Mouse (Mus musculus): ENCODE data around the gene Fam120b.

Gene Fam120b

DNA sequence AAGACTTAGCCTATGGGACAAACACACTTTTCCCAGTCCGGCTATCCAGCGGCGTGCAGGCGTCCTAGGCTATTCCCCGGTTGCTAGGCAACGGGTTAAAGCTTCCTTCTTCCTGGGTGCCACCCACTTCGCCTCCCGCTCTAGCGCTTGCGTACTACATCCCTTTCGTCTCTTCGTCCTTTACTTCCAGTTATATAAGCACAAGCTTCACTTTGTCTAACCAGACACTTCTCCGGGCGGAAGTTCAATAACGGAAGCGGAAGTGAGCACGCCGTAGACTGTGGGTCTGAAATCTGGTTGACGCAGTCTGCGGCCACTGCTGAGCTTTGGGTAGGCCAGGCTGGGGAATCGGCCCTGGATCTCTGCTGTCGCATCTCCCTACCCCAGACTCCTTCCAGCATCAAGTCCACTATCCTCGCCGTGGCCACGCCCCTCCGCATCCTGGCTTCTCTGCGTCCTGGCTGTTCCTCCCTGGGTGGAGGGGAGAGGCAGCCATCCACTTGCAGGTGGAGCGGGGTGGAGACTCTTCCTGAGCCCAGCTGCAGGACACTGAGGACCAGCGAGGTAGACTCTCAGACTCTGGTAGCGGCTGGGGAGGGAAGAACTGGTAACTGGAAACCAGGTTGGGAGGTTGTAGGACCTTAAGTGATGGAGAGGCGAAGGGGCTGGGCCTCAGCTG is at the start of gene Fam120b:
Gene Fam120b (plus strand): TSS at position 206 of the 679 bp plus-strand sequence.
- in situ Hi-C loops (cut with MboI, MseI), result loop anchor here in 1 of 2 experiments (25.0 kb wide), 1 partner anchor 1709 kb away; no protein-coding TSS in a partner anchor

DNA sequence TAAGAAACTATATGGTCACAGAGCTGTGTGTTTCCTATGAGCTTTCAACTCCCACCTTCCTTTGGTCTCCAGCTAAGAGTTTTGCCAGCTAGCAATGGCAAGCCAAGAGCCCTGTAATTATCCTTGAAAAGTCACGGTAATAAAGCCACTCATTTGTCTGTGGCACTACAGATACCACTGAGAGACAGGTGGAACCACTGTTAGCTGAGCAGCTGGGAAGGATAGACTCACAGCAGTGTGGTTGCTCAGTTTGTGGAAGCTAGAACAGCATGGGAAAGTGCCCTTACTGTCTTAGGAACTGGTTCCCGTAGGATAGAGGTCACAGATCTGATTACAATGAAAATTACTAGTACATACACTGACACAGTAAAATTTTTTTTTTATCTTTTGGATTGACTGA is 45.9 kb upstream of the Fam120b start:
- in situ Hi-C loops (cut with MboI, MseI), result loop anchor here in 1 of 2 experiments (10.0 kb wide), 1 partner anchor 1415 kb away; no protein-coding TSS in a partner anchor

DNA sequence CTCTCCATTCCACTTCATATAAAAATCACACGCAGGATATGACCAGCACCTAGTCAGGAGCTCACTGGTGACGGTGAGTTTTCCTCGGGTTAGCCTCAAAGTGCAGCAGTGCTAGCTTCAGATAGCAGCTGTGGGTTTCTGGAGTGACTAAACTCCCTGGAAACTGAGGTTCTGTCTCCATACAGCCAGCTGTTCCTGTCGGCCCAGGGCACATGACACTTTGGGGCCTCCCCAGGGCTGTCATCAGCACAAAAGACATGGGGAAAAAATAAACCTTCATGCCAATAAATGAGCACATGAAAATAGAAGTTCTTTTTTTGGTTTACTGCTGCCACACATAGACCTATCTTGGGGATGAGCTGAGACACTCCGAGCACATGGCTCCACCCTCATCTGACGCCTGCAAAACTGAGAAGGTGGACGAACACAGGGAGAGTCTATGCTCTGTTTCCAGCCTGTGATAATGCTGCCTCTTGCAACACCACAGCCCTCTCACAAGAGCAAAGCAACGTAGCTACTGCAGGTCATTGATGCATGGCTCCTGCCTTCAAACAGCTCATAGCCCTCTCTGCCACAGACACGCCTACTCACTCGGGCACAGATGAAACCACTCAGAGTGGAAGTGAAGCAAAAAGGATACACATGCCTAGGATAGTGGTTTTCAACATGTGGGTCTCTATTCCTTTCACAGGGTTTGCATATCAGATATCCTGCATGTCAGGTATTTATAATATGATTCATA is 43.0 kb upstream of the Fam120b start:
- in situ Hi-C loops (cut with MboI, MseI), result loop anchor here in 1 of 2 experiments (10.0 kb wide), 1 partner anchor 1418 kb away; no protein-coding TSS in a partner anchor

DNA sequence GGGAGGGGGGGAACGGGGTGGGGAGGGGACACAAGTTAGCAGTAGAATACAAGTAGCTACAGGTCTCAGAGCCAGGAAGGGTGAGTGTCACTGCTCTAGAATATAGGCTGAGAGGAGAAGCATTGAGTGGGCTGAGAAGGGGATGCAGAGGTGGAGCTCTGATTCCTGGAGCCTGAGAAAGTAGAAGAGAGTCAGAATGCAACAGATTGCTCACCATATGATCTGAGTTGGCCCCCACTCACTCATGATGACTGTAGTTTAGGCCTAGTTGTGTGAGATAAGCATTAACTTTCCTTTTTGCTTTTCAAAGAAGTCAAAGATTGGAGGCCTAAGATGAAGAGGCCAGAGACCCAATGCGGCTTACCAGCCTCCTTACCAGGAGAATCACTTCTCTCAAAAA is 42.0 kb upstream of the Fam120b start:
- in situ Hi-C loops (cut with MboI, MseI), result loop anchor here in 1 of 2 experiments (10.0 kb wide), 1 partner anchor 1419 kb away; no protein-coding TSS in a partner anchor

DNA sequence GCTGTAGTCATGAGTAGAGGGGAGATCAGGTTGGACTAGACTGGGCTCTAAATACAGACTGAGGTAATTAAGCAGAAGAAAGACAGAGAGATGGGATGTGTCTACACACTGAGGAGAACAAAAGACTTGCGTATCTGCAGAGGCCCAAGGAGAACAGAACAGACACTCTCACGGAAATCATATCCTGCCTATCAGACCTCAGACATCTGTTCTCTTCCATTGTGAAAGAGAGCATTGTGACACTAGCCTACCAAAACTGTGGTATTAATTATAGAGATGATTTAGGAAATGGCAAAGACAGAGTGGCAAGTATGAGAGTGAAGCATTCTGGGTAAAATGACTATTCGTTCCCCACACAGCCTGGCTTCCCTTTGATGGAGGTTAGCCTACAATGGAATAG is 40.9 kb upstream of the Fam120b start:
- in situ Hi-C loops (cut with MboI, MseI), result loop anchor here (5.0 to 10.0 kb wide), 2 partner anchors 107 to 1420 kb away; no protein-coding TSS in a partner anchor

DNA sequence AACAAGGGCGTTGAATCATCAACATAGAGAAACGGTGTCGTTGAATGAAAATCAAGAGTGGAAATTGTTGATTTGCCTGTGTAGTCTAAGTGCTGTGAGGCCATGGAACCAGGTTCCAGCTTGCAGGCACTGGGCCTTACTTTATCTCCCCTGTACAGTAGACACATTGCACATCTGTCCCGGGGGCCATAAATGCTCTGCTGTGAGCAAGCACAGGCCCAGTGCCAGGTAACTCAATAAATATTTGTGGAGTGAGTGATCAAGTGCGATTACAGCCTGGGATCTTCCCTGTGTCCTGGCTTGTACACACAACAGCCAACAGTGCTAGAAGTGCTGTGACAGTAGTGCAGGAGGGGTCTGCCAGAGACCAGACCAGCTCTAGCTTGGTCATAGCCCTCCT is 39.5 kb upstream of the Fam120b start:
- in situ Hi-C loops (cut with MboI, MseI), result loop anchor here (5.0 to 10.0 kb wide), 2 partner anchors 106 to 1422 kb away; no protein-coding TSS in a partner anchor

DNA sequence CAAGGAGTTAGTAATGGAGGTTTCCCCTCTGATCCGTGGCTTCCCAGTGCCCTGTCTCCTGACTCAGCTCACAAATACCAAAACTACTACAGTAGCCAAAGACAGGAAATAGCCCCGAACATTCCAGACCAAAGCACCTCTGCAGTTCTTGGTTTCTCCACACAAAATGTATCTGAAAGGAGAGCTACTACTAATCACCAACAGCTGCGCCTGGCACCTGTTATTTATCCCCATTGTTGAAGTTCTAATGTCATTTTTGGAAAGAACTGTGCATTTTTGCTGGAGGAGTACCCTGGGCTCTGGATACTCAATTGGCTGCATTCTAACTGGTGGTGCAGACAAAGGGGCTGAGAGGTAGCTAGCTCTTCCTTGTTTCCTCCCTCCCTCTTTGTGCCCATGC is 38.9 kb upstream of the Fam120b start:
- in situ Hi-C loops (cut with MboI, MseI), result loop anchor here (5.0 to 10.0 kb wide), 2 partner anchors 105 to 1422 kb away; no protein-coding TSS in a partner anchor

DNA sequence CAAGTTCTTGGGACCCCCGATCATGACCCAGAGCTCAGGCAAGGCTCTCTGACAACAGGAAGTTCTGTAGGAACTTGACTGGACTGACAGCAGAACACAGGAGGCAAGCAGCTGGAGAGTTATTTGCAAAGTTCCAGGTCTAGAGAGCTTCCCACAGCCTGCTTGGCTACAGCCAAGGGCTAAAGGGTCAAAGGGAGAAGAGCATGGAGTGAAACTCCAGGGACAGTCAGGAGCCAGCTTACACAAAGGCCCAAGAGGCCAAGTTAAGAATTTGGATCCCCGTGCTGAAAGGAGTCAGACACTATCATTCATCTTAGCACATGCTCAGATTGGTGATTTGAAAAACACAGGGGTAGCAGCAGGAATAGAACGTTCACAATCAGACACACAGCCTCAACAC is 32.3 kb upstream of the Fam120b start:
- in situ Hi-C loops (cut with MboI, MseI), result no loop called here

DNA sequence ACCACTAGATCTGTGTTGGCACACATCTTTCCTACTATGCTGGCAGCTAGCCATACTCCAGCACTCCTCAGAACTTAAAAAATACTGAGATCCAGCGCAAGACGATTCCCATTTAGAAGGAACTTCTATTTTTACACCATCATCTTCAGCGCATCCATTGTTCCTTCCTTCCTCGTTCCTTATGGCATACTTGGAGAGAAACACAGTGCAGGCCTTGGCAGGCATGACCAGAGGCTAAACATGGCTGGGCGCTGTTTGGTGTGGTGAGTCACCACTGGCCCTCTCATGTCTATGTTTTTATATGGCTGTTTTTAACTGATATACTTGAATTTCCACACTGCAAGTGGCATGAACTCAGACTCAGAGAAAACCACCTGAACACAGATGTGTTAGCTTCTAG is 30.4 kb upstream of the Fam120b start:
- in situ Hi-C loops (cut with MboI, MseI), result no loop called here

DNA sequence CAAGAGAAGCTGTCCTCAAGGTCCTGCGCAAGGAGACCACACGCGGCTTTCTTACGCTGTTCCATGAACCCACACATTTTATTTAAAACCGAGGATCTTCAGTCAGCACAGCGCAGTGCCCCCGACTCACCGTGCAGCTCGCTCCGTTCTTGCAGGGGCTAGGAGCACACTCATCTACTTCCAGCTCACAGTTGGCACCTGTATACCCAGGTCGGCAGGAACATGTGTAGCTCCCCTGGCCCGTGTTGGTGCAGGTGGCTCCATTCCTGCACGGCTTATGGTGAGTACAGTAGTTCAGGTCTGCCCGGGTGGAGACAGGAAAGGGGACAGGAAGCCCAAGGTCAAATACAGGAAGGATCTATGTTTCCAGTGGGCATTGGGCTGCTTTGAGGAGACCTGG is 25.6 kb upstream of the Fam120b start:
- in situ Hi-C loops (cut with MboI, MseI), result no loop called here

DNA sequence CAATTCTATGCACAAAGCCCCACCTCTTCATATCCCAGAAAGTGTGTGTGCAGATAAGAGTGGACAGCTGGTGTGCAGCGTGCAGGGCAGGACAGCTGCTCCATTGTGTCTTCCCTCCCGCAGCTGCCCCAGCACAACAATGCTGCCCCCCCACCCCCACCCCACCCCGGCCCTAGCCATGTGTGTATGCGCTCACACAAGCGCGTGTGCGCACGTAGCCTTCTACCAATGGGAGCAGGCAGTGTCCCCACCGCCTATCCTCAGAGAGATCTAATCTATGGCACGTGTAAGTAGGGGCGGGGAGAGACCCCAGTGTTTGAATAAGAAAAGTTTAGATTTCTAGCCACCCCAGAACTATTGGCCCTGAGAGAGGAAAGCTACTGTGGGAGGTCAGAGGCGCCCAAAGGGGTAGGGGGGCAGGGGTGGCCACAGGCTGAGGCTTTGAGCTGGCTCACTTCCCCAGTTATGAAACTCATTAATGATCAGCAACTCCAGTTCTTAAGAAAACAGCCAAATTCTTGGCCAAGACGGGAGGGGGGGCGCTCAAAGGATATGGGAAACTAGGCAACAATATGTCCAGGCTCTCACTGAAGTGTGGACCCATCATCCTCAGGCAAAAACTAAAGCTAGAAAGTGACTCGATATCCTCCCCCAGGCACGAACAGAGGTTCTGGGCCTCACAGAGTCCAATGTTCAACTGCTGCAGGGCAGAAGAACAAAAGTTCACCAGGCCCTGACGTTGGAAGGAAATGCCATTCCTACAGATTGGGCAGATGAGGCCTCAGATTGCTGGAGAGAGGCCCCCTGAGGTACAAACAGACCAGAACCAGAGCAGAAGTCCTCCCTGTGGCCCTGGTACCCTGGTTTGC is 23.8 kb upstream of the Fam120b start:
- in situ Hi-C loops (cut with MboI, MseI), result no loop called here

DNA sequence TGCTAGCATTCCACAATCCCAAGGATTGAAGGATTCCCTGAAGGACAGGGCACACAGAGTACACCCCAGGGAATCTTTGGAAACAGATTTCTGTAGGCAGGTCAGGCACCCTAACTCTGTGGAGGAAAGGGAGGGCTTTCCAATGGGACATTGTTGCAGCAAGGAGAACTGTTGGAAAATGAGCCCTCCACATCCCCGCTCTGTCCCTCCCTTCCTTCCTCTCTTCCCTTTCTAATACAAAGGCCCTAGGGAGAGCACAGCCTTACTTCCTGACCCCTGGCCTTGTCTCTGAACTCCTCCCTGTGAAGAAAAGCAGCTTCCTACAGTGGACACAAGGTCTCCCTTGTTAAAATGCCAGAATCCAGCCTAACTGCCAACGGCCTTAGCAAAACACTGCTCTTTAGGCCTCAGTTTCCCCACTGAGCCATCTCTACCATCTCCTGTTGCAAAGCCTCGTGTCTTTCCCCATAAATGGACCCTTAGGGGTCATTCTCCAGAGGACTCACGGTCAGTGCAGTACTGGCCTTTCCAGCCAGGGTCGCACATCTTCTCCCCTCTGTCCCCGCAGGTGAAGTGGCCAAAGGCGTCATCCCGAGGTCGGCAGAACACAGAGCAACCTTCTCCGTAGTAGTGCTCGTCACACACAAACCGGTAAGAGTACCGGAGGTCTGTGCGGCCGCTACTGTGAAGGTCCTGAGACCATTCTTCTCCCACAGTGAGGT is 22.9 kb upstream of the Fam120b start:
- in situ Hi-C loops (cut with MboI, MseI), result no loop called here

DNA sequence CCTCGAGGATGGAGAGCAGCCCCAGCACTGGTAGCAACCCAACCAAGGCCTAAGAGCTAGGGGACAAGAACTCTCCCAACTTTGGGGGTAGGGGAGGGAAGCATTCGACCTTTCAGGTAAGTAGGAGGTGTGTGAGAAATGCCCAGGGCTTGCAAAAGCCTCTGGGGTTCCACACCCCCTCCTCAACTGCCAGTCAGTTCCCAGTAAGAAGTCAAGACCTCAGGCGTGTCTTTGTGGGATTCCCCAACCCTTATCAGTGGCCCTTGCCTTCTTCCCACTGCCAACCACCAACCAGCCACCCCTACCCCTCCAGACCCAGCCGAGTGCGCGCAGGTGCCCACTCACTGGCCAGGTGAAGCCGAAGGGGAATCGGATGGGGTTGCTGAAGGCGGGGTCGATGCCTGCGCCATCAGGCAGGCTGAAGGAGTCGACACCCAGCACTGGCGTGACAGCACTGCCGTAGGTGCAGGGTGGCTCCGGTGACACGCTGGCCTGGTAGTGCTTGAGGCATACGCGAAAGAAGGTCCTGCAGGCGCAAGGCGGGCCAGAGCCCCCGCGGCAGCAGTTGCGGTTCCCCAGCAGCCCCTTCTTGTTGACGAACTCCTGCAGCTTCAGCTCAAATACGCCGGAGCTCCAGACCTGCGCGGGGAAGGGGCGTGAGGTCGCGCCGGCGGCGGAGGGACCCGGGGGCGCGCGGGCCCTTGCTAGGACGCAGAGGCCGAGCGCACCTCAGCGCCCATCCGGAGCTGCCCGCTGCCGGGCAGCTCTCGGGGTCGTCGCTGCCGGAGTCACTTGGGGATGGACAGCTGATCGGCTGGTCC is 21.5 kb upstream of the Fam120b start:
- in situ Hi-C loops (cut with MboI, MseI), result loop anchor here in 1 of 2 experiments (25.0 kb wide), 1 partner anchor 1687 kb away; no protein-coding TSS in a partner anchor

DNA sequence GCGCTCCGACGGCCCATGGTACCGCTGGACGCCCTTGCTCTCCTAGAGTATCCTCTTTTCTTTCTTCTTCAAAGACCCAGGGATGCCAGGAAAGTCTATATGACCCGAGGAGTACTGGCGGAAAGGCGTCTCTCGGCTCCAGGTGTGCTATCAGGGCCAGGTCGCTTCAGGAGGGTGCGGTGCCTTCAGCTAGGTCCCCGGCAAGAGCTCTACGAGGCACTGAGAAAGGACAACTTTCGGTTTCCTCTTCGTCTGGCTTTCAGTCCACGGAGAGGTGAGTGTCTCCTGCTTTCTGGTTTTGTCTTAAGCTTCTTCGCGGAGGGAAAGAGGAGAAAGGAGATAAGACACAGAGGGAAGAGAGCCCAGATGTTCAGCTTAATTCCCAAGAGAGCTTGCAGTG is 20.8 kb upstream of the Fam120b start:
- in situ Hi-C loops (cut with MboI, MseI), result loop anchor here in 1 of 2 experiments (25.0 kb wide), 1 partner anchor 1688 kb away; no protein-coding TSS in a partner anchor

DNA sequence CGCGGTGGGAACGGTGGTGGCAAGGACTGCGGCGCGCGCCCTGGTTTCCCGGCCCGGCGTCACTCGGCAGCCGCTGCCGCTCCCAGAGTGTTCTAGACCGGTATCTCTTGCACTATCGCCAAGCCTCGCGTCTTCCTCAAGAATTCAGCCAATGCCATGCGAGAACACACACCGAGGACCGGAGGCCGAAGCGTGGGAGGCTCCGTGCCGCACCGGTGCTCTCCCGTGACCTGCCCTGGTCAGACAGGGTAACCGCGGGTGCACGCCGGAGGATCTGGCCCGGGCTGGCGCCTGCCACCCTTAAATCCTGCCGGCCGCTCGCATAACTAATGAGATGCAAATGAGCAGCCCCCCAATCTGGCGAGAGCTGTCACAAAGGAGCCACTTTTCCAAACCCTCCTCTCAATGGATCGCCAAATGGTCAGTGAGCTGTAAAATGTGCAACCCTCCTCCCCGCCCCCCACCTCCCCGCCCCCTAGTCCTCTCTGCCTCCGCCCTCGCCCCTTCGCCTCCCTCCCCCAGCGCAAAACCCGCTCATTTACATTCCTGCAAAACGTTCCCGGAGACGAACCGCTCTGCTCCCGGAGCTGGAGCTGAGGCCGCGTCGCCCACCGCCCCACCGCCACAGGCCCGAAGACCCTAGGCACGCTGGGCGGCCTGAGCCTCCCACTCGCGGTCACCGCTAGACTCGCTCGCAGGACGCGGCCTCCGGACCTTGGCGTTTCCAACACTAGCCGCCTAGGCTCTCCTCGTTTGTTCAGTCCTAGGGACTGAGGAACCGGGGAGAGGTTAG is 20.1 kb upstream of the Fam120b start:
- in situ Hi-C loops (cut with MboI, MseI), result loop anchor here in 1 of 2 experiments (25.0 kb wide), 1 partner anchor 1689 kb away; no protein-coding TSS in a partner anchor

DNA sequence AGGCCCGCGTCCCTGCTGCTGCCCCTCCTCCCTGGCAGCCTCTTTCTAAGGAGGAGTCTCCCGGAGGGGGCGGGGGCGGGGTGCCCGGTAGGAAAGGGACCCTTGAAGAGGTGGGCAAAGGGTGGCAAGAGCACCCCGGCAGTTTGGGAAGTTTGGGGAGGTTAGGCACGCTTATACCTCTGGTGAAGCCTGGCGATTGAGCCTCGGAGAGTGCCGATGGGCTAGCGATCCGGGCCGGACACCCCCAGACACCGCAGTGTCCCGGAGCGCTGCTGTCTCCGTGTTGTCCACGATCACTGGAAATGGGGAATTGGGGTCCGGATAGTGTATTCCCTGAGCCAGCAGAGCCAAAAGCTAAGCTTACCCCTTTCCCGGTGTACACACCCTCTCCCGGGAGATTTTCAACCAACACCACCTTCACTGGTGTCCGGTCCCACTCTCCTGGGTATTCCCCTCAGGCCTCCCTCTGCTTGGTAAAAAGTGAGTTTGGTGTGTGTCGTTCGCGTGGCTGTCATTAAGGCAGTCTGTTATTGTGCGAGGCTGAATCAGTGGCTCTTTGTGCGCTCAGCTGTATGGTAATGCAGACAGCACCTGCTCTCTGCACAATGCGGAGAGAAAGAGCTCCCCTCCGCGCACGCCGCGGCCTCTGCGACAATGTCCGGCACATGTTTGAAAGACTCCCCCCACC is 19.4 kb upstream of the Fam120b start, which contains the start of gene Dll1:
Gene Dll1 (minus strand): TSS at position 379 of the 688 bp plus-strand sequence.
- in situ Hi-C loops (cut with MboI, MseI), result loop anchor here in 1 of 2 experiments (25.0 kb wide), 1 partner anchor 1689 kb away; no protein-coding TSS in a partner anchor

DNA sequence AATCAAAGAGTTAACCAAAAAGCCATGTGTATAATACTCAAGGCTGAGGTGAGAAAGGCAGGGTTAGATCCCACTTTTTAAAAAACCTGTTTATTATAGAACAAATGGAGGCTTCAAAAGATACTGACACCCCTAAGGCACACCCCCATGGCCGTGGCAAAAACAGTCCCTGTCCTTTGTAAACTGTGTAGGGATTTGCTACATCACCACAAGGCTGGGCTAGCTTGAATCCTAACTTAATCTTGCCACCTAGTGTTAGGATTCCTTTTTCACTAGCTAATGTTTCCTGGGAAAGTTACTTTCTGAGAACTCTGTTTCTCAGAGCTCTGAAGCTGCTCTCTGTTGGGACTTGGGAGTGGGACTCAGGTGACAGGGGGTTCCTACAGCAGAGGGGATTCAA is 18.1 kb upstream of the Fam120b start:
- in situ Hi-C loops (cut with MboI, MseI), result loop anchor here in 1 of 2 experiments (25.0 kb wide), 1 partner anchor 1691 kb away; no protein-coding TSS in a partner anchor

Measured in T-helper 17 cell (primary cell).